Mouse (Mus musculus) liver, postnatal 0 days (tissue): ENCODE results near the gene Aox2.

Experiments used
- CTCF ChIP-seq: sonication (generic); IDR thresholded peaks from 2 replicates; pipeline ENCODE4 v1.5.1; 2016; ENCODE audit warnings: antibody characterized with exemption, low read depth
- EP300 ChIP-seq: IDR thresholded peaks from 2 replicates; pipeline ENCODE4 v1.6.1; 2016; ENCODE audit warnings: antibody characterized with exemption, low read depth, mild to moderate bottlenecking

GRCm38 (mm10) chr1:58301073-58301472 lies 22.9 kb downstream of the Aox2 start:
- TF ChIP-seq CTCF (no peak), EP300 (no peak)
